Mouse (Mus musculus) bone marrow, adult 2 months (tissue): ENCODE data around the gene Zdhhc24. TPM values are rescaled to one million over a fixed set of nuclear protein-coding genes. Genes with fewer than 3 reads are reported as not detected.

Experiments
- H3K27ac ChIP-seq: fragments of 200-500 bp; 2 replicates; pipeline ENCODE4 v1.5.1; 2012; ENCODE audit warnings: low read depth, mild to moderate bottlenecking, control low read depth, inconsistent platforms, low read length; ENCODE audit not compliant: control insufficient read depth, poor library complexity, insufficient read depth
- H3K4me1 ChIP-seq: fragments of 200-500 bp; 2 replicates; pipeline ENCODE4 v1.6.1; 2011; ENCODE audit warnings: low read length; ENCODE audit not compliant: control insufficient read depth, insufficient read depth
- H3K4me3 ChIP-seq: fragments of 200-500 bp; replicated peaks from 2 replicates; pipeline ENCODE3; 2011; ENCODE audit warnings: mild to moderate bottlenecking, low read depth, low read length, control low read depth; ENCODE audit not compliant: control insufficient read depth
- CTCF ChIP-seq: fragments of 200-500 bp; IDR thresholded peaks from 2 replicates; pipeline ENCODE4 v1.5.1; 2011; ENCODE audit warnings: low read length, control low read depth; ENCODE audit not compliant: control insufficient read depth, insufficient read depth
- POLR2A ChIP-seq: fragments of 200-500 bp; IDR thresholded peaks from 2 replicates; pipeline ENCODE4 v1.6.1; 2011; ENCODE audit warnings: low read depth, mild to moderate bottlenecking, control low read depth, low read length, borderline replicate concordance; ENCODE audit not compliant: control insufficient read depth
- WGBS: fragments of 180-500 bp; shearing (Covaris S2); methylation state at CpG from one replicate; pipeline ENCODE4 v1.1.7; 2018; 5-methylcytosine and 5-hydroxymethylcytosine counted together
- polyA plus RNA-seq: library from polyadenylated mRNA; stranded (reverse); fragments of >200 nt; gene quantifications from 2 replicates; pipeline ENCODE4 v1.2.4, GENCODE M21; 2011; ENCODE audit warnings: low replicate concordance; ENCODE audit not compliant: missing spikeins, insufficient read depth, insufficient read length

The Zdhhc24 gene
- polyA plus RNA-seq, 1 experiment: 11.0 TPM

- 47% methylated on average over 2 of the region's 2 CpGs for WGBS
- Histone ChIP-seq H3K27ac (no peak overlapping the region), H3K4me1 (peaks cover 1% of the 10 kb centered on the region; the same call in 1 of the 2 replicates), H3K4me3 (no peak overlapping the region)
- no peak for TF ChIP-seq CTCF
- no peak for TF ChIP-seq POLR2A
Observed at GRCm38 (mm10) chr19:4842611-4843010, 35.9 kb upstream of the Zdhhc24 start.

- no peak overlapping the region for H3K4me3 ChIP-seq
- 60% methylated on average over 2 of the region's 2 CpGs for WGBS
Observed at GRCm38 (mm10) chr19:4845846-4846245, 32.6 kb upstream of the Zdhhc24 start.

GRCm38 (mm10) chr19:4847490-4847889, 31.0 kb upstream of the Zdhhc24 start:
- H3K4me1 ChIP-seq: no peaks in the 10 kb centered on the region
- WGBS: 11% methylated on average over 7 of the region's 7 CpGs
- H3K4me3 ChIP-seq: no peak overlapping the region
- no peak for TF ChIP-seq POLR2A
- peak; percentile 52; the same call in 1 of the 2 replicates for TF ChIP-seq CTCF
- no peak overlapping the region for H3K27ac ChIP-seq

More at GRCm38 (mm10) chr19:4845846-4846245, 32.6 kb upstream of the Zdhhc24 start:
- no peak for TF ChIP-seq CTCF
- TF ChIP-seq POLR2A: no peak
- H3K27ac ChIP-seq: no peak overlapping the region
- no peaks in the 10 kb centered on the region for H3K4me1 ChIP-seq

- TF ChIP-seq CTCF: no peak
- TF ChIP-seq POLR2A: no peak
- Histone ChIP-seq H3K27ac (no peak overlapping the region), H3K4me1 (no peaks in the 10 kb centered on the region), H3K4me3 (no peak overlapping the region)
- 85% methylated on average over 4 of the region's 4 CpGs for WGBS
Observed at GRCm38 (mm10) chr19:4849800-4850199, 28.7 kb upstream of the Zdhhc24 start.

GRCm38 (mm10) chr19:4850281-4850680, 28.2 kb upstream of the Zdhhc24 start:
- H3K4me1 ChIP-seq: no peaks in the 10 kb centered on the region
- 72% methylated on average over 5 of the region's 5 CpGs for WGBS
- TF ChIP-seq CTCF (no peak), POLR2A (no peak)

GRCm38 (mm10) chr19:4854552-4855469, 23.7 kb upstream of the Zdhhc24 start, which contains the start of gene Ctsf:
Gene Ctsf (plus strand): TSS chr19:4855130.
- H3K4me1 ChIP-seq: no peaks in the 10 kb centered on the region; the same call in 1 of the 2 replicates
- no peak within 1 kb of the TSS; the same call in 1 of the 2 replicates for H3K27ac ChIP-seq
- WGBS: 5% methylated on average over 45 of the region's 45 CpGs
- TF ChIP-seq CTCF (no peak), POLR2A (no peak)
- peak within 1 kb of the TSS; percentile 56 for H3K4me3 ChIP-seq

More at GRCm38 (mm10) chr19:4850281-4850680, 28.2 kb upstream of the Zdhhc24 start:
- no peak overlapping the region for H3K4me3 ChIP-seq
- no peak overlapping the region for H3K27ac ChIP-seq

GRCm38 (mm10) chr19:4855470-4855820, 23.0 kb upstream of the Zdhhc24 start:
- Histone ChIP-seq H3K4me1 (no peaks in the 10 kb centered on the region; the same call in 1 of the 2 replicates), H3K4me3 (peak overlapping the region; percentile 41), H3K27ac (no peak overlapping the region)
- WGBS: 10% methylated on average over 14 of the region's 14 CpGs
- TF ChIP-seq CTCF: no peak
- TF ChIP-seq POLR2A: no peak

- Histone ChIP-seq H3K4me3 (no peak overlapping the region), H3K4me1 (no peaks in the 10 kb centered on the region; the same call in 1 of the 2 replicates), H3K27ac (no peak overlapping the region)
- TF ChIP-seq POLR2A (no peak), CTCF (no peak)
- WGBS: 77% methylated on average over 4 of the region's 4 CpGs
Observed at GRCm38 (mm10) chr19:4855951-4856350, 22.5 kb upstream of the Zdhhc24 start.

DNA sequence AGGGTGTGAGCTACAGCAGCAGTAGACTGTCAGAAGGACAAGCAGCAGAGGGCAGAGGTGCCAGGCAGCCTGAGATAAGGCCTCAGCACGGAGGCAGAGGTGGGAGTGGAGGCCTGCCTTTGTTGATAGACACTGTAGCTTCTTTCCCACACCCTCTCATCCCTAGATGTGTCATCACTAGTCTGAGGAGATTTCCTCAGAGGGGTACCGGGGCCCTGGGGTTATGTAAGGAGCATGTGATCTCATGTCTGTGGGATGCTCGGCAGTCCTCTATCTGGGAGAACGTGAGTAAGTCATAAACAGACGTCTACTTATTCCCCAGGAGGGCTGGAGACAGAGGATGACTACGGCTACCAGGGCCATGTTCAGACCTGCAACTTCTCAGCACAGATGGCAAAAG, 19.4 kb upstream of the Zdhhc24 start:
- TF ChIP-seq POLR2A: no peak
- no peak for TF ChIP-seq CTCF
- peak overlapping the region; percentile 51 for H3K27ac ChIP-seq
- H3K4me3 ChIP-seq: peak overlapping the region; percentile 40
- 63% methylated on average over 6 of the region's 6 CpGs for WGBS
- no peaks in the 10 kb centered on the region; the same call in 1 of the 2 replicates for H3K4me1 ChIP-seq
